In the genomic region with DNA sequence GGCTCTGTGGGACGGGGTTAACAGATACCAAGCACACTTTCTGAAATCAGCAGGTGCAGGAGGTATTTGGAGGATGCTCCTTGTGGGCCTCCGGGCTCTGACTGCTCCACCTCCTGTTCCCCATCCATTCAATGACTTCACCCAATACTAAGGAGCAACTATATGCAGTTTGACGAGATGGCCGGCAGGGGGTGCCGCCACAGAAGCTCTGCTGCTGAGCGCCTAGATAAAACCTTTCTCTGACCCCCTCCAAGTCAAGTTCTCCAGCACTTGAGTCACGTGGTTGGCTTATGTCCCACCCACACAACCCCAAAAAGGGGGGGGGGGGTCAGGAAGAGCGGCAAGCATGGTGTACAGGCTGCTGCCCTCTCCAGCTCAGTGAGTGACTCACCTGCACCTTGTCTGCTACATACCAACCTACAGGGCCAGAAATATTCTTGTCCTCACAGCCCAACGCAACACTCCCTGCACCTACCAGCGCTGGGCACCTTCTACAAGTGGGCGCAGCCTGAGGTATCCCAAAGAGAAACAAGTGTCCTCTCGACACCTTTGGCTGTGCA, we compare ENCODE assay signal across 9 mouse cellular contexts. TPM values are rescaled to one million over a fixed set of nuclear protein-coding genes. Genes with fewer than 3 reads are reported as not detected.
DNase-seq lines count a peak whose midpoint lies in the region; ATAC-seq and TF ChIP-seq lines count a peak whose summit lies in the region.
"Had no signal": no experiment of that assay in that cellular context is flagged by ENCODE, and none has a peak within 500 bp of the region (broad histone marks: within the 10 kb centered on the region; RNA-seq: fewer than 3 reads in every experiment).

No protein-coding gene starts in this region.

- H3K27me3 ChIP-seq in heart, embryonic 11.5 days (ENCODE audit: control insufficient read depth, insufficient read depth, low read length), result no peaks in the 10 kb centered on the region
- no peaks in the 10 kb centered on the region for H3K27me3 ChIP-seq in testis, adult 2 months (ENCODE audit: control insufficient read depth, insufficient read depth, low read length)
- no peaks in the 10 kb centered on the region for H3K27me3 ChIP-seq in limb, embryonic 11.5 days (ENCODE audit: control insufficient read depth, insufficient read depth, low read length)
- no peaks in the 10 kb centered on the region for H3K27me3 ChIP-seq in stomach, postnatal 0 days (ENCODE audit: control insufficient read depth, insufficient read depth, low read length)
- H3K27me3 ChIP-seq: limb, embryonic 13.5 days had no signal

- TF ChIP-seq EP300 in stomach, postnatal 0 days (optimal IDR thresholded peaks at IDR 0.05), result no peak

- WGBS in heart, embryonic 11.5 days (ENCODE audit: insufficient replicate concordance), result 23% methylated on average over 12 of the region's 12 CpGs
- 30% methylated on average over 12 of the region's 12 CpGs for WGBS in limb, embryonic 11.5 days
- WGBS in stomach, postnatal 0 days, result 35% methylated on average over 12 of the region's 12 CpGs

- no peak for TF ChIP-seq POLR2A in testis, adult 2 months (IDR thresholded peaks at IDR 0.05; ENCODE audit: control insufficient read depth, low read depth, low read length)

- no peak overlapping the region for H3K27ac ChIP-seq in heart, embryonic 11.5 days (ENCODE audit: low read depth, low read length)
- no peak overlapping the region for H3K27ac ChIP-seq in testis, adult 2 months (ENCODE audit: control insufficient read depth, insufficient read depth, low read depth, low read length)
- no peak overlapping the region for H3K27ac ChIP-seq in limb, embryonic 11.5 days (replicated peaks; ENCODE audit: low read depth, low read length)
- no peak overlapping the region for H3K27ac ChIP-seq in stomach, postnatal 0 days (replicated peaks)
- H3K27ac ChIP-seq: limb, embryonic 13.5 days had no signal

- H3K4me2 ChIP-seq in heart, embryonic 11.5 days, result no peak overlapping the region
- no peak overlapping the region for H3K4me2 ChIP-seq in limb, embryonic 11.5 days (ENCODE audit: low read depth, severe bottlenecking)
- H3K4me2 ChIP-seq in stomach, postnatal 0 days (replicated peaks; ENCODE audit: low read depth), result no peak overlapping the region
- H3K4me2 ChIP-seq: limb, embryonic 13.5 days had no signal

- TF ChIP-seq CTCF in testis, adult 2 months (IDR thresholded peaks at IDR 0.05; ENCODE audit: control insufficient read depth, insufficient read depth, insufficient replicate concordance, low read depth, low read length), result peak; percentile 47; the same call in 1 of the 2 replicates
- TF ChIP-seq CTCF in stomach, postnatal 0 days (IDR thresholded peaks at IDR 0.05; ENCODE audit: low read depth), result peak; percentile 77

- no peaks in the 10 kb centered on the region for H3K36me3 ChIP-seq in heart, embryonic 11.5 days (ENCODE audit: control insufficient read depth, insufficient read depth, low read length)
- H3K36me3 ChIP-seq in testis, adult 2 months (ENCODE audit: control insufficient read depth, insufficient read depth, low read length), result no peaks in the 10 kb centered on the region
- H3K36me3 ChIP-seq in limb, embryonic 11.5 days (ENCODE audit: control insufficient read depth, insufficient read depth, low read length), result no peaks in the 10 kb centered on the region
- H3K36me3 ChIP-seq in stomach, postnatal 0 days (ENCODE audit: control insufficient read depth, insufficient read depth, low read length), result no peaks in the 10 kb centered on the region
- H3K36me3 ChIP-seq: limb, embryonic 13.5 days had no signal

- no peak for DNase-seq in heart, postnatal 25 days (ENCODE audit: low spot score)
- no peak for DNase-seq in testis, postnatal 14 days (ENCODE audit: low spot score)
- DNase-seq in cerebellum, postnatal 36 days, result peak; percentile 73 to 77
- peak; percentile 58 for DNase-seq in limb, embryonic 11.5 days (ENCODE audit: low spot score)
- peak; percentile 51 for DNase-seq in stomach, postnatal 0 days (ENCODE audit: low spot score)

- H3K4me1 ChIP-seq in heart, embryonic 11.5 days (ENCODE audit: control insufficient read depth, insufficient read depth, low read length), result peaks cover 2% of the 10 kb centered on the region; the same call in 1 of the 2 replicates
- peaks cover 4% of the 10 kb centered on the region for H3K4me1 ChIP-seq in testis, adult 2 months (ENCODE audit: control insufficient read depth, insufficient read depth, low read length)
- H3K4me1 ChIP-seq in limb, embryonic 11.5 days (ENCODE audit: control insufficient read depth, insufficient read depth, low read length), result no peaks in the 10 kb centered on the region
- H3K4me1 ChIP-seq in stomach, postnatal 0 days (replicated peaks; ENCODE audit: control insufficient read depth, insufficient read depth), result no peaks in the 10 kb centered on the region

- ATAC-seq in heart, embryonic 11.5 days (replicated peaks; ENCODE audit: insufficient number of reproducible peaks, low FRiP score, low TSS enrichment), result peak; percentile 54; the same call in 1 of the 2 replicates
- ATAC-seq in limb, embryonic 11.5 days (ENCODE audit: insufficient number of reproducible peaks, low FRiP score, low TSS enrichment, low read depth), result no peak
- ATAC-seq in stomach, postnatal 0 days (ENCODE audit: low FRiP score, low TSS enrichment), result peak; percentile 39
- ATAC-seq in monocyte, adult 5-6 weeks (replicated peaks; ENCODE audit: insufficient number of reproducible peaks, low FRiP score, low TSS enrichment, poor library complexity, severe bottlenecking), result no peak

- H3K9ac ChIP-seq in heart, embryonic 11.5 days (ENCODE audit: low read depth, low read length), result no peak overlapping the region
- H3K9ac ChIP-seq in limb, embryonic 11.5 days (ENCODE audit: low read length), result no peak overlapping the region
- H3K9ac ChIP-seq in stomach, postnatal 0 days (ENCODE audit: low read length), result no peak overlapping the region
- H3K9ac ChIP-seq: limb, embryonic 13.5 days had no signal

- no peaks in the 10 kb centered on the region for H3K9me3 ChIP-seq in heart, embryonic 11.5 days (replicated peaks; ENCODE audit: control insufficient read depth, low read length)
- H3K9me3 ChIP-seq in limb, embryonic 11.5 days (ENCODE audit: control insufficient read depth, low read length), result no peaks in the 10 kb centered on the region
- no peaks in the 10 kb centered on the region for H3K9me3 ChIP-seq in stomach, postnatal 0 days (ENCODE audit: control insufficient read depth, low read length)
- H3K9me3 ChIP-seq: limb, embryonic 13.5 days had no signal

- intact Hi-C loops in heart, postnatal 25 days (cut with DNase I), result loop anchor here (1.0 to 10.0 kb wide), 2 partner anchors 174 to 276 kb away; no protein-coding TSS in a partner anchor

- H3K4me3 ChIP-seq in heart, embryonic 11.5 days (ENCODE audit: low read depth, low read length), result no peak overlapping the region
- no peak overlapping the region for H3K4me3 ChIP-seq in testis, adult 2 months (ENCODE audit: control insufficient read depth, low read depth, low read length)
- H3K4me3 ChIP-seq in limb, embryonic 11.5 days (ENCODE audit: low read depth, low read length), result no peak overlapping the region
- H3K4me3 ChIP-seq in stomach, postnatal 0 days (ENCODE audit: low read depth, low read length), result no peak overlapping the region
- H3K4me3 ChIP-seq: limb, embryonic 13.5 days had no signal

RNA-seq across cellular contexts. Expression of a gene that starts 40.5 kb away (rescaled TPM):
- 1.9 and 2.4 TPM in 2 replicates for polyA plus RNA-seq in heart, embryonic 11.5 days (2014; fragmentation: Nextera tagmentation; extraction: Ambion mirVana)
- 1 to 10 TPM; 1.1 to 1.3 TPM for total RNA-seq in heart, postnatal 25 days (2021)
- polyA plus RNA-seq in testis, adult 2 months (2012; rRNA removed), result 15.7 and 20.0 TPM in 2 replicates
- 0.36 and 0.95 TPM in 2 replicates for polyA plus RNA-seq in limb, embryonic 11.5 days (2014; fragmentation: Nextera tagmentation; extraction: Ambion mirVana)
- polyA plus RNA-seq in stomach, postnatal 0 days (2015; fragmentation: Nextera tagmentation; extraction: Ambion mirVana), result 1.9 and 2.0 TPM in 2 replicates
- total RNA-seq in monocyte, adult 5-6 weeks (2017), result not detected in 3 replicates

Comparison
In these comparisons a context has a peak if more than half of its experiments do, and no peak if none do; other contexts are left out.
1. ATAC-seq: peak in heart, embryonic 11.5 days (single experiment) and stomach, postnatal 0 days (single experiment); none in limb, embryonic 11.5 days (single experiment) and monocyte, adult 5-6 weeks (single experiment).
2. DNase-seq: peak in cerebellum, postnatal 36 days (2 of 2), limb, embryonic 11.5 days (single experiment) and stomach, postnatal 0 days (single experiment); none in heart, postnatal 25 days (single experiment) and testis, postnatal 14 days (single experiment).